Mouse (Mus musculus): Measurements from ENCODE around the gene Ccdc78. TPM values are rescaled to one million over a fixed set of nuclear protein-coding genes. Genes with fewer than 3 reads are reported as not detected.

Ccdc78 gene
- total and polyA plus RNA-seq, 3 experiments = 0.08 to 0.85 TPM; not detected in 1

DNA sequence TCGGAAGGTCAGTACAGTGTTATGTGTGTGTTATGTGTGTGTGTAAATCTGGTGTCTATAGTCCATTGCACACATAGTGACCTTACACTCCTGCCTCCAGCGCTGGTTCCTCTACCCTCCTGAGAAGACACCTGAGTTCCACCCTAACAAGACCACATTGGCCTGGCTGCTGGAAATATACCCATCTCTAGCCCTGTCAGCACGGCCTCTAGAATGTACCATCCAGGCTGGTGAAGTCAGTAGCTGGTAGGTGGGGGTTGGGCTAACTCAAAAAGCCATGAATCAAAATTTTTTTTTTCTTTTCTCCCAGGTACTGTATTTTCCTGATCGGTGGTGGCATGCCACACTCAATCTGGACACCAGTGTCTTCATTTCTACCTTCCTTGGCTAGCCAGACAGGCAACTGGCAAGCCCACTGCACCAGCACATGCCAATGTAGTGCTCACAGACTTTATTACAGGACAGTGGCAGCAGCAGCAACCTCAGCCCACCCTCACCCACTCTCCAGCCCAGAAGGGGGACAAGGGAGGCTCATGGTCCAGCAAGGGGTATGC is 43.9 kb downstream of the Ccdc78 start:
- peaks cover 63% of the 10 kb centered on the region for H3K79me2 ChIP-seq (ENCODE audit: control insufficient read depth, insufficient read depth, low read length, poor library complexity)
- H3K4me3 ChIP-seq (ENCODE audit: control insufficient read depth in 1 of 2, insufficient read depth in 1 of 2, low read depth in 2 of 2, low read length in 2 of 2) = no peak overlapping the region
- TF ChIP-seq MAX (IDR thresholded peaks at IDR 0.05; ENCODE audit: low read length) (no peak), ZMIZ1 (IDR thresholded peaks at IDR 0.05; ENCODE audit: low read depth, low read length) (peak; percentile 50), POLR2AphosphoS2 (IDR thresholded peaks at IDR 0.05; ENCODE audit: low read length) (peak; percentile 41; the same call in 1 of the 2 replicates)
- no peaks in the 10 kb centered on the region for H3K27me3 ChIP-seq (ENCODE audit: control insufficient read depth in 1 of 2, insufficient read depth in 2 of 2, low read length in 2 of 2)
- H3K9ac ChIP-seq (ENCODE audit: control insufficient read depth, low read depth, low read length, poor library complexity, severe bottlenecking) = no peak overlapping the region; the same call in 1 of the 2 replicates
- H3K9me3 ChIP-seq (replicated peaks; ENCODE audit: insufficient read depth, low read length) = no peaks in the 10 kb centered on the region
- H3K4me1 ChIP-seq (ENCODE audit: control insufficient read depth in 1 of 2, insufficient read depth in 2 of 2, low read length in 2 of 2) = peaks cover 2 to 41% of the 10 kb centered on the region in 2 experiments; a peak in 3 of 4 replicates
- no peak for DNase-seq (ENCODE audit: low read depth, low spot score)
- H3K27ac ChIP-seq (ENCODE audit: control insufficient read depth, low read depth, low read length) = no peak overlapping the region
- H3K36me3 ChIP-seq (ENCODE audit: control insufficient read depth in 1 of 2, insufficient read depth in 2 of 2, low read length in 2 of 2) = peaks cover 0 to 13% of the 10 kb centered on the region in 2 experiments; a peak in 2 of 4 replicates

DNA sequence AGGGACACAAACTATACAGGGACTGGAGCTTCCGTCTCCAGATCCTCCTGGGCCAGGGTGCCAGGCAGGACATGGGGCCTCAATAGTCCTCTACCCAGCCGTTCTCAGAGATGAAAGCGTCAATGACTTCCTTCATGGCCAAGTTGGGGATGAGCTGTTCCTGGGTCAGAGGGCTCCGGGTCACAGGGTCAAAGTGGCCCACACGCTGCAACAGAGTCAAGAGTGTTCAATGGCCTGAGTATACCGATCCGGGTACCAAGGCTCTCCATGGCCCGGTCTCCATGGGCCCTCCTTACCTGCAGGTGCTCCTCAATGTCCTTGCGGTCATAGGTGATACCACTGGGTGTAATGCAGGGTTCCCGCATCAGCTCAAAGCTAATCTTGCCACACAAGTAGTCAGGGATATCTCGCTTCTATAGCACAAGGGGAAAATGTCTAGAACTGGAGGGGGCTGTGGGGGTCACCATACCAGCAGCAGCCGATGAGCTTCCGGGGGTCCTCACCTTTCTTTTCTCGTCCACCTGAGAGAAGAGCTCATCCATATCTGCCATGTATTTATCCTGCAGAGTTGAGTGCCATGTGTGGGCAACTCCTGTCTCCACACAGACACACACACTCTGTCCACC is 44.5 kb downstream of the Ccdc78 start:
- peaks cover 2 to 37% of the 10 kb centered on the region in 2 experiments; a peak in 3 of 4 replicates for H3K4me1 ChIP-seq (ENCODE audit: control insufficient read depth in 1 of 2, insufficient read depth in 2 of 2, low read length in 2 of 2)
- H3K4me3 ChIP-seq (ENCODE audit: control insufficient read depth in 1 of 2, insufficient read depth in 1 of 2, low read depth in 2 of 2, low read length in 2 of 2) = peak overlapping the region in 1 of 2 experiments; percentile 80; a peak in 2 of 4 replicates

DNA sequence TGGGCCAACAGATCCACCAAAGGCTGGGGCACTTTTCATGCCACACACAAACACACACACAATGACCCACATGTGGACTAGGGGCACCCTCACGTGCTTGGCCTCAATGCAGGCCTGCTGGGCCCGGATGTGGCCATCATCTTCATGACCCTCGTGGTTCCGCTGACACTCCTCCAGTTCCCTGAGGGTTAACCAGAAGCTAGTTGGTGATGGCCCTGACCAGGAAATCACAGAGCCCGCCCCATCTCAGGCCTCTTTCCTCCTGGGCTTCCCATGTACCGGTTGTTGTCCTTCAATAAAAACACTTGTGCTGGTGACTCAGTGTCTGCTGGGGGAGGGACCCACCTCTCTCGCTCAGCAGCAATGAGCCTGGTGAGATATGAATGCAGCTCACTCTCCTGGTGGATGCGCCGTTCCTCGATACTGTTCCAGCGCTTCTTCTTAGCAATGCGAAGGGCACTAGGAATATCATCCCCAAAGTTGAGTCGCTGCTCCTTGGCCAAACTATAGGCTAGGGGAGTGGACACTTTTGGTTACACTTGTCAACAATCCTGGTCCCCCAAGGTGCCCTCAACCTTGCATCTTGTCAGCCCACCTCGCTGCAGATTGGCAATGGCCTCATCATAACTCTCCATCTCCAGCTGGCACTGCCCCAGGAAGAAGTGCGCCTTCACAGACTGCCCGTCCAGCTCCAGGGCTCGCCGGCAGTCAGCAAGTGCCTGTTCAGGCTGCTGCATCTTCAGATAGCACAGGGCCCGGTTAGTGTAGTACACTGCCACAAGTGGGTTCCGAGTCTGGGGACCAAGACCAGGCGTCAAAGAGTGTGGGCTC is 45.3 kb downstream of the Ccdc78 start:
- H3K4me3 ChIP-seq (ENCODE audit: control insufficient read depth in 1 of 2, insufficient read depth in 1 of 2, low read depth in 2 of 2, low read length in 2 of 2) = peak overlapping the region; percentile 80
- H3K9me3 ChIP-seq (replicated peaks; ENCODE audit: insufficient read depth, low read length) = no peaks in the 10 kb centered on the region
- peaks cover 0 to 13% of the 10 kb centered on the region in 2 experiments; a peak in 2 of 4 replicates for H3K36me3 ChIP-seq (ENCODE audit: control insufficient read depth in 1 of 2, insufficient read depth in 2 of 2, low read length in 2 of 2)
- H3K27ac ChIP-seq (ENCODE audit: control insufficient read depth, low read depth, low read length) = peak overlapping the region; percentile 82
- peaks cover 2 to 37% of the 10 kb centered on the region in 2 experiments; a peak in 3 of 4 replicates for H3K4me1 ChIP-seq (ENCODE audit: control insufficient read depth in 1 of 2, insufficient read depth in 2 of 2, low read length in 2 of 2)
- 0 out of 2 replicates have a peak, but pooled peaks have one; percentile 14 for TF ChIP-seq MYB (IDR thresholded peaks at IDR 0.05; ENCODE audit: low read depth, low read length)
- peak; percentile 55; the same call in 1 of the 2 replicates for TF ChIP-seq POLR2AphosphoS2 (IDR thresholded peaks at IDR 0.05; ENCODE audit: low read length)
- no peak for TF ChIP-seq TBP (IDR thresholded peaks at IDR 0.05; ENCODE audit: low read depth, low read length)
- no peak for TF ChIP-seq RCOR1 (IDR thresholded peaks at IDR 0.05; ENCODE audit: low read depth, low read length)
- 0 out of 2 replicates have a peak, but pooled peaks have one; percentile 41 for TF ChIP-seq ZMIZ1 (IDR thresholded peaks at IDR 0.05; ENCODE audit: low read depth, low read length)
- peak; percentile 59; the same call in 1 of the 2 replicates for TF ChIP-seq POLR2AphosphoS5 (IDR thresholded peaks at IDR 0.05; ENCODE audit: borderline replicate concordance, low read depth, low read length)
- TF ChIP-seq ZC3H11A (IDR thresholded peaks at IDR 0.05; ENCODE audit: low read depth, low read length) = no peak
- no peak for TF ChIP-seq HCFC1 (IDR thresholded peaks at IDR 0.05; ENCODE audit: low read depth, low read length)
- peak; percentile 56 for DNase-seq (ENCODE audit: low read depth, low spot score)
- no peaks in the 10 kb centered on the region for H3K27me3 ChIP-seq (ENCODE audit: control insufficient read depth in 1 of 2, insufficient read depth in 2 of 2, low read length in 2 of 2)
- H3K79me2 ChIP-seq (ENCODE audit: control insufficient read depth, insufficient read depth, low read length, poor library complexity) = peaks cover 54% of the 10 kb centered on the region
- H3K9ac ChIP-seq (ENCODE audit: control insufficient read depth, low read depth, low read length, poor library complexity, severe bottlenecking) = peak overlapping the region; percentile 94

More for the DNA sequence above, 44.5 kb downstream of the Ccdc78 start:
- Histone ChIP-seq H3K36me3 (ENCODE audit: control insufficient read depth in 1 of 2, insufficient read depth in 2 of 2, low read length in 2 of 2) (peaks cover 0 to 13% of the 10 kb centered on the region in 2 experiments; a peak in 2 of 4 replicates), H3K27me3 (ENCODE audit: control insufficient read depth in 1 of 2, insufficient read depth in 2 of 2, low read length in 2 of 2) (no peaks in the 10 kb centered on the region), H3K27ac (ENCODE audit: control insufficient read depth, low read depth, low read length) (no peak overlapping the region), H3K9ac (ENCODE audit: control insufficient read depth, low read depth, low read length, poor library complexity, severe bottlenecking) (peak overlapping the region; percentile 94; the same call in 1 of the 2 replicates), H3K9me3 (replicated peaks; ENCODE audit: insufficient read depth, low read length) (no peaks in the 10 kb centered on the region), H3K79me2 (ENCODE audit: control insufficient read depth, insufficient read depth, low read length, poor library complexity) (peaks cover 58% of the 10 kb centered on the region)
- TF ChIP-seq MEF2A (IDR thresholded peaks at IDR 0.05; ENCODE audit: extremely low read depth, insufficient replicate concordance, low read depth, low read length, poor library complexity, severe bottlenecking) (no peak), RAD21 (IDR thresholded peaks at IDR 0.05; ENCODE audit: low read depth, low read length) (no peak), ZC3H11A (IDR thresholded peaks at IDR 0.05; ENCODE audit: low read depth, low read length) (no peak), USF2 (IDR thresholded peaks at IDR 0.05; ENCODE audit: borderline replicate concordance in 1 of 2, insufficient read depth in 1 of 2, low read depth in 1 of 2, low read length in 2 of 2) (no peak), KAT2A (conservative IDR thresholded peaks at IDR 0.05; ENCODE audit: low read depth, low read length) (no peak), POLR2A (IDR thresholded peaks at IDR 0.05; ENCODE audit: control insufficient read depth in 1 of 2, insufficient read depth in 1 of 2, low read depth in 1 of 2, low read length in 2 of 2, poor library complexity in 1 of 2) (0 out of 4 replicates have a peak, but pooled peaks of 1 of the 2 experiments have one; percentile 5)
- DNase-seq (ENCODE audit: low read depth, low spot score) = no peak

All from MEL (cell line).